Comparison of ENCODE assay signal across 9 mouse cellular contexts in the genomic region with DNA sequence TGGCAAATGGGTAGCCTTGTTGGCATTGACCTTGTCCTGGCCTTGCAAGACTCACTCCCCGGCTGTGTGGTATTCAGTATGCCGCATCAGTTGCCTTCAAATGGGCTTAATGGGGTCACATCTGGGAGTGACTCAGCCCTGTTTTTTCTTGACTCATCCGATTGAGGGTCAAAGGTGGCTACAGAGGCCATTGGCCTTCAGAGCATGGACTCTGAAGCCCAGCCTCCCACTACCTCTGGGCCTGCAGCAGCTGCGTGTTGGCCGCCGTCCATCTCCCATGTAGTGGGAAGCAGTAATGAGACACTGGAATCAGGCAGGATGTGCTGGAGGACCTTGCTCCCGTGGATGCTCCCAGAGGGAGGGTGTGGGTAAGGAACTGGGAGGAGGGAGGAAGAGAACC. TPM values are rescaled to one million over a fixed set of nuclear protein-coding genes. Genes with fewer than 3 reads are reported as not detected.
DNase-seq lines count a peak whose midpoint lies in the region; ATAC-seq and TF ChIP-seq lines count a peak whose summit lies in the region.
"Had no signal": no experiment of that assay in that cellular context is flagged by ENCODE, and none has a peak within 500 bp of the region (broad histone marks: within the 10 kb centered on the region; RNA-seq: fewer than 3 reads in every experiment).

No protein-coding gene starts in this region.

- H3K4me1 ChIP-seq in heart, embryonic 11.5 days (ENCODE audit: control insufficient read depth, insufficient read depth, low read length): no peaks in the 10 kb centered on the region
- no peaks in the 10 kb centered on the region for H3K4me1 ChIP-seq in lung, postnatal 0 days (ENCODE audit: insufficient read depth, low read depth, low read length)

- TF ChIP-seq POLR2A in myocyte (IDR thresholded peaks at IDR 0.05; ENCODE audit: insufficient read length, low read depth): no peak

- no peak for TF ChIP-seq CTCF in lung, postnatal 0 days (IDR thresholded peaks at IDR 0.05)

- no peak overlapping the region for H3K4me2 ChIP-seq in heart, embryonic 11.5 days
- H3K4me2 ChIP-seq in myocyte (ENCODE audit: low read depth): peak overlapping the region; percentile 51
- H3K4me2 ChIP-seq in lung, postnatal 0 days (replicated peaks; ENCODE audit: low read depth, low read length): no peak overlapping the region
- H3K4me2 ChIP-seq: lung, embryonic 15.5 days had no signal

- H3K79me2 ChIP-seq in myocyte (ENCODE audit: control insufficient read depth, insufficient read depth): no peaks in the 10 kb centered on the region

- H3K27me3 ChIP-seq in heart, embryonic 11.5 days (ENCODE audit: control insufficient read depth, insufficient read depth, low read length): no peaks in the 10 kb centered on the region
- no peaks in the 10 kb centered on the region for H3K27me3 ChIP-seq in myocyte (ENCODE audit: control insufficient read depth, insufficient read depth, insufficient read length)
- H3K27me3 ChIP-seq in lung, postnatal 0 days (replicated peaks; ENCODE audit: insufficient read depth, low read length): no peaks in the 10 kb centered on the region
- H3K27me3 ChIP-seq: lung, embryonic 15.5 days had no signal

- no peak overlapping the region for H3ac ChIP-seq in myocyte (ENCODE audit: control insufficient read depth, insufficient read length)

- intact Hi-C loops in heart, postnatal 36 days (cut with DNase I): no loop called here

- TF ChIP-seq EP300 in lung, postnatal 0 days (IDR thresholded peaks at IDR 0.05): no peak

- no peak overlapping the region for H3K4me3 ChIP-seq in heart, embryonic 11.5 days (ENCODE audit: low read depth, low read length)
- H3K4me3 ChIP-seq in myocyte: no peak overlapping the region
- H3K4me3 ChIP-seq in lung, postnatal 0 days (ENCODE audit: low read depth, low read length): no peak overlapping the region
- H3K4me3 ChIP-seq: lung, embryonic 15.5 days had no signal

- WGBS in heart, embryonic 11.5 days (ENCODE audit: insufficient replicate concordance): 79% methylated on average over 7 of the region's 7 CpGs
- 61% methylated on average over 7 of the region's 7 CpGs for WGBS in lung, postnatal 0 days

- no peak overlapping the region for H3K9ac ChIP-seq in heart, embryonic 11.5 days (ENCODE audit: low read depth, low read length)
- H3K9ac ChIP-seq in lung, postnatal 0 days (replicated peaks; ENCODE audit: low read depth): no peak overlapping the region
- H3K9ac ChIP-seq: lung, embryonic 15.5 days had no signal

- H3K36me3 ChIP-seq in heart, embryonic 11.5 days (ENCODE audit: control insufficient read depth, insufficient read depth, low read length): no peaks in the 10 kb centered on the region
- no peaks in the 10 kb centered on the region for H3K36me3 ChIP-seq in myocyte (ENCODE audit: control insufficient read depth, insufficient read depth)
- H3K36me3 ChIP-seq in lung, postnatal 0 days (ENCODE audit: insufficient read depth, low read length): no peaks in the 10 kb centered on the region
- H3K36me3 ChIP-seq: lung, embryonic 15.5 days had no signal

- H3K27ac ChIP-seq in heart, embryonic 11.5 days (ENCODE audit: low read depth, low read length): no peak overlapping the region
- no peak overlapping the region for H3K27ac ChIP-seq in lung, postnatal 0 days (ENCODE audit: low read length)
- H3K27ac ChIP-seq: lung, embryonic 15.5 days had no signal

- DNase-seq in heart, adult 11 months: peak; percentile 98
- DNase-seq in adrenal gland, postnatal 10 days: peak; percentile 85
- peak; percentile 42 to 45 for DNase-seq in heart, postnatal 36 days
- no peak for DNase-seq in lung, postnatal 0 days (ENCODE audit: low spot score)

- no peaks in the 10 kb centered on the region for H3K9me3 ChIP-seq in heart, embryonic 11.5 days (replicated peaks; ENCODE audit: control insufficient read depth, low read length)
- H3K9me3 ChIP-seq in lung, postnatal 0 days (ENCODE audit: low read length): no peaks in the 10 kb centered on the region
- H3K9me3 ChIP-seq: lung, embryonic 15.5 days had no signal

- no peak for ATAC-seq in heart, embryonic 11.5 days (replicated peaks; ENCODE audit: insufficient number of reproducible peaks, low FRiP score, low TSS enrichment)
- ATAC-seq in lung, postnatal 0 days: no peak
- no peak for ATAC-seq in megakaryocyte-erythroid progenitor cell, adult 5-6 weeks (replicated peaks; ENCODE audit: low FRiP score, low TSS enrichment, poor library complexity, severe bottlenecking)
- no peak for ATAC-seq in monocyte, adult 5-6 weeks (replicated peaks; ENCODE audit: insufficient number of reproducible peaks, low FRiP score, low TSS enrichment, poor library complexity, severe bottlenecking)

TF ChIP-seq in myocyte, 11 proteins besides CTCF, POLR2A, EP300 and RAD21:
- TF ChIP-seq USF1 (IDR thresholded peaks at IDR 0.05; ENCODE audit: low read depth): no peak
- no peak for TF ChIP-seq TCF12 (IDR thresholded peaks at IDR 0.05; ENCODE audit: insufficient read depth, poor library complexity, severe bottlenecking)
- peak in 2 of 3 experiments; percentile 81 to 82 for TF ChIP-seq MYOD1 (IDR thresholded peaks at IDR 0.05; ENCODE audit: control insufficient read depth in 1 of 3, insufficient read length in 2 of 3, low read depth in 2 of 3)
- peak; percentile 10 for TF ChIP-seq TCF3 (IDR thresholded peaks at IDR 0.05; ENCODE audit: insufficient read length, low read depth)
- no peak for TF ChIP-seq POLR2AphosphoS2 (IDR thresholded peaks at IDR 0.05; ENCODE audit: insufficient read length, low read depth)
- no peak for TF ChIP-seq E2F4 (IDR thresholded peaks at IDR 0.05; ENCODE audit: insufficient read depth)
- no peak for TF ChIP-seq CEBPB (IDR thresholded peaks at IDR 0.05; ENCODE audit: insufficient read depth, poor library complexity, severe bottlenecking)
- TF ChIP-seq SRF (IDR thresholded peaks at IDR 0.05; ENCODE audit: control insufficient read depth, insufficient read length, low read depth): no peak
- TF ChIP-seq MAX (IDR thresholded peaks at IDR 0.05; ENCODE audit: low read depth): no peak
- peak in 2 of 3 experiments; percentile 18 to 36 for TF ChIP-seq MYOG (IDR thresholded peaks at IDR 0.05; ENCODE audit: control insufficient read depth in 1 of 3, insufficient read depth in 1 of 3, insufficient read length in 2 of 3, low read depth in 2 of 3)
- no peak for TF ChIP-seq REST (IDR thresholded peaks at IDR 0.05; ENCODE audit: insufficient read depth, insufficient read length)
TF ChIP-seq in myocyte: peak in this region for 3.

RNA-seq across cellular contexts. Expression of gene Epb41l1, which starts 33.1 kb away (rescaled TPM):
- 1.6 and 2.3 TPM in 2 replicates for polyA plus RNA-seq in heart, embryonic 11.5 days (2014; fragmentation: Nextera tagmentation; extraction: Ambion mirVana)
- total RNA-seq in adrenal gland, postnatal 10 days (2021): 10 to 100 TPM; 41.5 to 56.4 TPM
- total RNA-seq in heart, postnatal 36 days (2021): 1 to 10 TPM; 6.3 to 9.1 TPM
- polyA plus RNA-seq in myocyte (2012; fragmentation: generic; extraction: Trizol): 16.9 TPM
- 1.2 and 1.7 TPM in 2 replicates for polyA plus RNA-seq in lung, postnatal 0 days (2015; fragmentation: Nextera tagmentation; extraction: Ambion mirVana)
- not detected in 2 replicates for total RNA-seq in megakaryocyte-erythroid progenitor cell, adult 5-6 weeks (2014; fragmentation: Nextera tagmentation)
- 0.15 TPM in 1 of 2 replicates, not detected in the other for total RNA-seq in megakaryocyte-erythroid progenitor cell, adult 5-6 weeks (2017)
- 3.5 to 7.1 TPM (median 6.2 TPM) in 3 replicates for total RNA-seq in monocyte, adult 5-6 weeks (2017)
